Mouse (Mus musculus) heart, postnatal 0 days (tissue): Measurements from ENCODE around the gene Pdzd2.

Source experiments
- CTCF ChIP-seq: IDR thresholded peaks from 2 replicates; pipeline ENCODE4 v1.5.1; 2016; ENCODE audit warnings: antibody characterized with exemption, control low read depth, low read depth
- EP300 ChIP-seq: IDR thresholded peaks from 2 replicates; pipeline ENCODE4 v1.6.1; 2016; ENCODE audit warnings: antibody characterized with exemption, low read depth

- no peak for TF ChIP-seq CTCF
- TF ChIP-seq EP300, result no peak
Observed at GRCm38 (mm10) chr15:12450790-12451189, 288.9 kb downstream of the Pdzd2 start.
